Mouse (Mus musculus) embryonic facial prominence, embryonic 15.5 days (tissue): ENCODE measurements around the gene Ftcd. TPM values are rescaled to one million over a fixed set of nuclear protein-coding genes. Genes with fewer than 3 reads are reported as not detected.
A peak's percentile ranks its signal among the peaks of the same experiment; 100 is the strongest.

Experiments
- ATAC-seq: fragments of 200-750 bp; cut with Nextera tagmentation; 2 replicates; pipeline ENCODE4 v1.8.0; 2017; ENCODE audit warnings: low read depth, moderate TSS enrichment; ENCODE audit not compliant: insufficient number of reproducible peaks, low FRiP score, low TSS enrichment
- H3K27ac ChIP-seq: fragments of 300-500 bp; sonication (generic); replicated peaks from 2 replicates; pipeline ENCODE4 v1.5.1; 2015; ENCODE audit warnings: mild to moderate bottlenecking, inconsistent platforms
- H3K27me3 ChIP-seq: fragments of 300-500 bp; sonication (generic); 2 replicates; pipeline ENCODE4 v1.6.1; 2015; ENCODE audit warnings: inconsistent platforms
- H3K36me3 ChIP-seq: fragments of 300-500 bp; sonication (generic); 2 replicates; pipeline ENCODE4 v1.6.1; 2015; ENCODE audit warnings: mild to moderate bottlenecking, inconsistent platforms
- H3K4me1 ChIP-seq: fragments of 300-500 bp; sonication (generic); 2 replicates; pipeline ENCODE4 v1.6.1; 2015; ENCODE audit warnings: inconsistent platforms
- H3K4me2 ChIP-seq: fragments of 300-500 bp; sonication (generic); replicated peaks from 2 replicates; pipeline ENCODE4 v1.6.1; 2015; ENCODE audit warnings: mild to moderate bottlenecking, inconsistent platforms
- H3K4me3 ChIP-seq: fragments of 300-500 bp; sonication (generic); replicated peaks from 2 replicates; pipeline ENCODE4 v1.5.1; 2015; ENCODE audit warnings: mild to moderate bottlenecking, inconsistent platforms
- H3K9ac ChIP-seq: fragments of 300-500 bp; sonication (generic); 2 replicates; pipeline ENCODE4 v1.6.1; 2015; ENCODE audit warnings: inconsistent platforms
- H3K9me3 ChIP-seq: fragments of 300-500 bp; sonication (generic); replicated peaks from 2 replicates; pipeline ENCODE4 v1.6.1; 2016; ENCODE audit warnings: inconsistent platforms
- WGBS: fragments of 180-500 bp; shearing (Covaris S2); methylation state at CpG from one replicate; pipeline ENCODE4 v1.1.7; 2015; 5-methylcytosine and 5-hydroxymethylcytosine counted together
- polyA plus RNA-seq: library from polyadenylated mRNA; unstranded; fragments of >200 nt; fragmentation: Nextera tagmentation; extraction: Ambion mirVana; gene quantifications from 2 replicates; pipeline ENCODE4 v1.2.1, GENCODE M21; 2015

Gene Ftcd
- polyA plus RNA-seq, 1 experiment from 2014 or later: not detected

GRCm38 (mm10) chr10:76636601-76637000 lies 61.2 kb downstream of the Ftcd start:
- Histone ChIP-seq H3K27me3 (no peaks in the 10 kb centered on the region), H3K27ac (peak overlapping the region; percentile 93), H3K9me3 (no peaks in the 10 kb centered on the region), H3K4me2 (no peak overlapping the region), H3K4me1 (peaks cover 46% of the 10 kb centered on the region), H3K4me3 (no peak overlapping the region), H3K9ac (no peak overlapping the region), H3K36me3 (no peaks in the 10 kb centered on the region)
- 82% methylated on average over 4 of the region's 4 CpGs for WGBS
- ATAC-seq: no peak

Other genes starting within 250 kb of the Ftcd start
- 13.5 and 14.1 TPM in 2 replicates for gene Dip2a, start 230.4 kb upstream of the Ftcd start, polyA plus RNA-seq
- gene AC141477.1, start 135.2 kb upstream of the Ftcd start, polyA plus RNA-seq: not detected in 2 replicates
- gene Pcnt, start 132.9 kb upstream of the Ftcd start, polyA plus RNA-seq: 15.9 and 18.1 TPM in 2 replicates
- 5.4 and 8.7 TPM in 2 replicates for gene 2610028H24Rik, start 126.6 kb upstream of the Ftcd start, polyA plus RNA-seq
- 49.4 and 52.6 TPM in 2 replicates for gene Mcm3ap, start 106.7 kb upstream of the Ftcd start, polyA plus RNA-seq
- 5.9 and 6.3 TPM in 2 replicates for gene Ybey, start 106.5 kb upstream of the Ftcd start, polyA plus RNA-seq
- gene Lss, start 44.1 kb upstream of the Ftcd start, polyA plus RNA-seq: 28.3 and 38.6 TPM in 2 replicates
- 0.13 TPM in 1 of 2 replicates, not detected in the other for gene Spatc1l, start 13.4 kb upstream of the Ftcd start, polyA plus RNA-seq
- gene Col6a2, start 48.0 kb downstream of the Ftcd start, polyA plus RNA-seq: 390 and 438 TPM in 2 replicates
- gene Col6a1, start 150.5 kb downstream of the Ftcd start, polyA plus RNA-seq: 419 and 472 TPM in 2 replicates